ENCODE assay signal across 11 mouse cellular contexts in the genomic region with DNA sequence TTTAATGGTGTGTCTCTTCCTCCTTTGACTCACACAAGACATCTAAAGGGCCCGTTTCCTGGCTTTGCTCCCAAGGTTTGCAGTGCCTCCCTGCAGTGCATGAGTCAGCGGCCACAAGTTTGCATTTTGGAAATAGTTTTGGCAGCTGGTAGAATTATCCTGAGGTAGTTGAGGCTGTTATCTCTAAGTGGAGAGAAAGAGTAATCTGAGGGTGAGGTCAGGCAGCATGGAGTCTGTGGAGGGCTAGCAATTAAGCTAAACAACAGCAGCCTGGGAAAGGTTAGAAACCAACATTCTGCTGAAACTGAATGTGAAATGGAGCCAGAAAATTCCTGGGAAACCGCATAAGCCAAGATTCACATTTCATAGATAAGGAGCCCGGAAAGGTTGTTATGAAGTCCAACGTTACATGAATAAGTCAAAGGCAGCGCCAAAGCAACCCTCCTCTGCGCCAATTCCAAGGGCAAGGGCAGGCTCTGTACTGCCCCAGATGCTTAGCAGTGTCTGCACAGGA.
A peak's percentile ranks its signal among the peaks of the same experiment; 100 is the strongest.
DNase-seq lines count a peak whose midpoint lies in the region; ATAC-seq and TF ChIP-seq lines count a peak whose summit lies in the region.
"Had no signal": no experiment of that assay in that cellular context is flagged by ENCODE, and none has a peak within 500 bp of the region (broad histone marks: within the 10 kb centered on the region; RNA-seq: fewer than 3 reads in every experiment).

No protein-coding gene starts in this region.

- peak; percentile 84 for ATAC-seq in lung, embryonic 15.5 days (ENCODE audit: borderline replicate concordance, extremely low read depth, low FRiP score, low TSS enrichment)
- no peak for ATAC-seq in intestine, embryonic 16.5 days

- H3K36me3 ChIP-seq in heart, adult 2 months (ENCODE audit: control insufficient read depth, insufficient read depth, low read length), result peaks cover 4% of the 10 kb centered on the region; the same call in 1 of the 2 replicates
- H3K36me3 ChIP-seq in lung, embryonic 15.5 days, result no peaks in the 10 kb centered on the region
- H3K36me3 ChIP-seq in intestine, embryonic 16.5 days (ENCODE audit: control insufficient read depth, insufficient read depth, low read length), result no peaks in the 10 kb centered on the region
- H3K36me3 ChIP-seq: limb, embryonic 13.5 days; neural tube, embryonic 12.5 days had no signal

- no peak overlapping the region for H3K4me2 ChIP-seq in lung, embryonic 15.5 days
- H3K4me2 ChIP-seq in intestine, embryonic 16.5 days (ENCODE audit: low read depth, low read length), result no peak overlapping the region
- H3K4me2 ChIP-seq: limb, embryonic 13.5 days; neural tube, embryonic 12.5 days had no signal

- TF ChIP-seq CTCF in heart, adult 2 months (IDR thresholded peaks at IDR 0.05), result no peak

- no peaks in the 10 kb centered on the region for H3K27me3 ChIP-seq in heart, adult 2 months (ENCODE audit: control insufficient read depth, insufficient read depth, low read length)
- H3K27me3 ChIP-seq in lung, embryonic 15.5 days, result no peaks in the 10 kb centered on the region
- H3K27me3 ChIP-seq in intestine, embryonic 16.5 days (replicated peaks; ENCODE audit: control insufficient read depth, insufficient read depth, low read length), result no peaks in the 10 kb centered on the region
- H3K27me3 ChIP-seq: limb, embryonic 13.5 days; neural tube, embryonic 12.5 days had no signal

- H3K27ac ChIP-seq in heart, adult 2 months, result peak overlapping the region; percentile 58
- H3K27ac ChIP-seq in lung, embryonic 15.5 days, result no peak overlapping the region; the same call in 1 of the 2 replicates
- H3K27ac ChIP-seq in intestine, embryonic 16.5 days (ENCODE audit: low read length), result no peak overlapping the region
- H3K27ac ChIP-seq: limb, embryonic 13.5 days; neural tube, embryonic 12.5 days had no signal

- peak; percentile 16 to 22 for DNase-seq in frontal cortex, postnatal 36 days (ENCODE audit: low spot score in 2 of 2)
- DNase-seq in frontal cortex, postnatal 10 days (ENCODE audit: low spot score in 2 of 2), result no peak
- DNase-seq in 416B (ENCODE audit: low read depth) (peak; percentile 56), MN1 (ENCODE audit: low spot score) (no peak)
- DNase-seq in heart, adult 2 months, result peak; percentile 50 to 76
- no peak for DNase-seq in layer of hippocampus, adult 8-10 months (ENCODE audit: low spot score in 2 of 2)
- DNase-seq: thymus, postnatal 25 days had no signal

- no peaks in the 10 kb centered on the region for H3K9me3 ChIP-seq in lung, embryonic 15.5 days
- no peaks in the 10 kb centered on the region for H3K9me3 ChIP-seq in intestine, embryonic 16.5 days (ENCODE audit: control insufficient read depth, low read length)
- H3K9me3 ChIP-seq: limb, embryonic 13.5 days; neural tube, embryonic 12.5 days had no signal

- peaks cover 1% of the 10 kb centered on the region for H3K4me1 ChIP-seq in heart, adult 2 months (ENCODE audit: control insufficient read depth, insufficient read depth, low read length)
- peaks cover 17% of the 10 kb centered on the region; the same call in 1 of the 2 replicates for H3K4me1 ChIP-seq in lung, embryonic 15.5 days
- no peaks in the 10 kb centered on the region for H3K4me1 ChIP-seq in intestine, embryonic 16.5 days (ENCODE audit: control insufficient read depth, insufficient read depth, low read length)
- H3K4me1 ChIP-seq: limb, embryonic 13.5 days; neural tube, embryonic 12.5 days had no signal

- intact Hi-C loops in heart, adult 2 months (cut with DNase I), result no loop called here

- H3K79me2 ChIP-seq in heart, adult 2 months (replicated peaks; ENCODE audit: control insufficient read depth, insufficient read depth, low read length), result no peaks in the 10 kb centered on the region

- H3K9ac ChIP-seq in heart, adult 2 months (ENCODE audit: low read depth, low read length), result no peak overlapping the region
- H3K9ac ChIP-seq in lung, embryonic 15.5 days, result no peak overlapping the region
- H3K9ac ChIP-seq in intestine, embryonic 16.5 days (ENCODE audit: low read depth, low read length), result no peak overlapping the region
- H3K9ac ChIP-seq: limb, embryonic 13.5 days; neural tube, embryonic 12.5 days had no signal

- H3K4me3 ChIP-seq in heart, adult 2 months, result no peak overlapping the region
- H3K4me3 ChIP-seq in lung, embryonic 15.5 days, result no peak overlapping the region
- no peak overlapping the region for H3K4me3 ChIP-seq in intestine, embryonic 16.5 days (ENCODE audit: low read length)
- H3K4me3 ChIP-seq: limb, embryonic 13.5 days; neural tube, embryonic 12.5 days had no signal

- WGBS in heart, adult 2 months, result 17% methylated on average over 7 of the region's 7 CpGs
- WGBS in lung, embryonic 15.5 days, result 20% methylated on average over 7 of the region's 7 CpGs
- WGBS in intestine, embryonic 16.5 days, result 66% methylated on average over 7 of the region's 7 CpGs

- TF ChIP-seq POLR2A in heart, adult 2 months (IDR thresholded peaks at IDR 0.05; ENCODE audit: insufficient read depth, low read depth, low read length), result no peak

- 0 out of 2 replicates have a peak, but pooled peaks have one; percentile 32 for TF ChIP-seq EP300 in heart, adult 2 months (IDR thresholded peaks at IDR 0.05; ENCODE audit: insufficient read depth, low read depth, low read length)

Comparison
In these comparisons a context has a peak if more than half of its experiments do, and no peak if none do; other contexts are left out.
1. DNase-seq: peak in frontal cortex, postnatal 36 days (2 of 2), 416B (single experiment) and heart, adult 2 months (2 of 2); none in frontal cortex, postnatal 10 days (0 of 2), MN1 (single experiment) and layer of hippocampus, adult 8-10 months (0 of 2).